Mouse (Mus musculus) lung, postnatal 0 days (tissue): ENCODE data around the gene Fam76b. TPM values are rescaled to one million over a fixed set of nuclear protein-coding genes. Genes with fewer than 3 reads are reported as not detected.

Source experiments
- ATAC-seq: fragments of 200-750 bp; cut with Nextera tagmentation; 2 replicates; pipeline ENCODE4 v1.8.0; 2017; ENCODE audit warnings: moderate library complexity
- DNase-seq: peaks from one replicate; pipeline ENCODE4 v3.0.0-alpha.2; 2016; ENCODE audit warnings: low spot score
- H3K27ac ChIP-seq: fragments of 300-500 bp; sonication (generic); 2 replicates; pipeline ENCODE4 v1.5.1; 2014; ENCODE audit warnings: antibody characterized with exemption, mild to moderate bottlenecking, low read length, mixed read lengths
- H3K27me3 ChIP-seq: fragments of 300-500 bp; sonication (generic); replicated peaks from 2 replicates; pipeline ENCODE4 v1.6.1; 2014; ENCODE audit warnings: low read length, mixed read lengths; ENCODE audit not compliant: insufficient read depth
- H3K36me3 ChIP-seq: fragments of 300-500 bp; sonication (generic); 2 replicates; pipeline ENCODE4 v1.6.1; 2014; ENCODE audit warnings: low read length, mixed read lengths; ENCODE audit not compliant: insufficient read depth
- H3K4me1 ChIP-seq: fragments of 300-500 bp; sonication (generic); 2 replicates; pipeline ENCODE4 v1.6.1; 2014; ENCODE audit warnings: antibody characterized with exemption, low read depth, low read length, mixed read lengths; ENCODE audit not compliant: insufficient read depth
- H3K4me2 ChIP-seq: fragments of 300-500 bp; sonication (generic); replicated peaks from 2 replicates; pipeline ENCODE4 v1.6.1; 2014; ENCODE audit warnings: low read depth, mild to moderate bottlenecking, low read length, moderate library complexity, mixed read lengths
- H3K4me3 ChIP-seq: fragments of 300-500 bp; sonication (generic); 2 replicates; pipeline ENCODE4 v1.5.1; 2014; ENCODE audit warnings: low read depth, low read length
- H3K9ac ChIP-seq: fragments of 300-500 bp; sonication (generic); replicated peaks from 2 replicates; pipeline ENCODE4 v1.6.1; 2014; ENCODE audit warnings: low read depth, mild to moderate bottlenecking
- H3K9me3 ChIP-seq: fragments of 300-500 bp; sonication (generic); 2 replicates; pipeline ENCODE4 v1.6.1; 2016; ENCODE audit warnings: low read length, mixed read lengths
- CTCF ChIP-seq: IDR thresholded peaks from 2 replicates; pipeline ENCODE4 v1.5.1; 2016; ENCODE audit warnings: antibody characterized with exemption, mild to moderate bottlenecking
- EP300 ChIP-seq: IDR thresholded peaks from 2 replicates; pipeline ENCODE4 v1.6.1; 2016; ENCODE audit warnings: antibody characterized with exemption, mild to moderate bottlenecking, control low read depth
- WGBS: fragments of 180-500 bp; shearing (Covaris S2); extraction: QIAGEN DNeasy Blood & Tissue Kit; methylation state at CpG from one replicate; pipeline ENCODE4 v1.1.7; 2014; 5-methylcytosine and 5-hydroxymethylcytosine counted together
- polyA plus RNA-seq: library from polyadenylated mRNA; unstranded; fragments of >200 nt; fragmentation: Nextera tagmentation; extraction: Ambion mirVana; gene quantifications from 2 replicates; pipeline ENCODE4 v1.2.1, GENCODE M21; 2015

Gene Fam76b
- polyA plus RNA-seq, 1 experiment from 2014 or later: 17.7 TPM

DNA sequence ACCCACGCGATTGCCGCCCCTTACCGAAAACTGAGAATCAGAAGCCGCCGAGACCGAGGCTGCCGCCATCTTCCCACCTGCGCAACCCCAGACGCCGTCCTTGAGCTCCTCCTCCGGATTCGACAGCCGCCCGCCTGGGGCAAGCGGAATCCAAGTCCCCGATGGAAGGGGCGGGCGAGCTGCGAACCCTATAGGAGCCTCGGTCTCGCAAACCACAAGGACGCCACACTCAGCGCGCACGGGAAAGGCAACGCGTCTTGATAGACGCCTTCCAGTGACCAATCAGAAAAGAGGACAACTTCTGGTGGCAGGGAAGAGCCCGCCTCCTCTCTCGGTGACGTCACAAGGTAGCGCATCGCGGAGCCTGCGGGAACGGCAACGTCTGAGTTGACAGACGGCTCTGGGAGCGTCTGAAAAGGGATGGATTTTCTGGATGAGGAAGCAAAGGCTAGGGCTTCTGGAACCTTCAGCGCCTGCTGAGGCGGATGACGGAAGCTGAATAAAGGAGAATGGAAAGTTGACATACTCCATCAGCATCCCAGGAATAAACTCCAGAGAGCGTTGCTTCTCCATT lies 597 bp upstream of the Fam76b start, which contains the start of gene Cep57:
TSS of gene Cep57 (minus strand) at position 276 of the 574 bp plus-strand sequence.
- Histone ChIP-seq H3K9ac (peak within 1 kb of the TSS; percentile 88), H3K4me1 (peaks cover 10% of the 10 kb centered on the region), H3K4me3 (peak within 1 kb of the TSS; percentile 89), H3K9me3 (no peaks in the 10 kb centered on the region), H3K36me3 (peaks cover 15% of the 10 kb centered on the region; the same call in 1 of the 2 replicates), H3K27ac (peak within 1 kb of the TSS; percentile 99), H3K27me3 (no peaks in the 10 kb centered on the region), H3K4me2 (peak within 1 kb of the TSS; percentile 91)
- peak; percentile 86 for ATAC-seq
- no peak for TF ChIP-seq CTCF
- 0 out of 2 replicates have a peak, but pooled peaks have one; percentile 5 for TF ChIP-seq EP300
- under 1% methylated on average over 44 of the region's 44 CpGs for WGBS
- peak; percentile 99 for DNase-seq

DNA sequence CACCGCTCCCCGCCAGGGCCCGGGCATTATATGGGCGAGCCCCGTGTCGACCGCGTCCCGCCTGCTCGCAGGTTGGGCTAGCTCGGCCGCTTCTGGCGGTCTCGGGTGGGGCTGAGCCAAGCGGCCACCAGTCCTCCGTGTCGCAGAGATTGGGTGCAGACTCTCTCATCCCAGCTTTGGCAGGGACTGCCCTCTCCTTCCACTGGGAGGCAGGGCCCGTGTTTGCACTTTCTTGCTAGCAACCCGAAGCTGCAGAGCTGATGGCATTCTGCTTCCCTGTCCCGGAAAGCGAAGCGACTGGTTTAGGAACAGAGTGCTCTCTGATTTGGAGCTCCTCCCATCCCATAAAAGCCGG lies 548 bp downstream of the Fam76b start:
- DNase-seq: peak; percentile 81
- Histone ChIP-seq H3K4me3 (peak overlapping the region; percentile 80), H3K4me1 (peaks cover 10% of the 10 kb centered on the region), H3K27me3 (no peaks in the 10 kb centered on the region), H3K36me3 (peaks cover 25% of the 10 kb centered on the region; the same call in 1 of the 2 replicates), H3K27ac (peak overlapping the region; percentile 99), H3K4me2 (peak overlapping the region; percentile 91), H3K9me3 (no peaks in the 10 kb centered on the region), H3K9ac (peak overlapping the region; percentile 88)
- TF ChIP-seq CTCF (peak; percentile 36), EP300 (no peak)
- ATAC-seq: peak; percentile 17
- WGBS: under 1% methylated on average over 23 of the region's 23 CpGs

DNA sequence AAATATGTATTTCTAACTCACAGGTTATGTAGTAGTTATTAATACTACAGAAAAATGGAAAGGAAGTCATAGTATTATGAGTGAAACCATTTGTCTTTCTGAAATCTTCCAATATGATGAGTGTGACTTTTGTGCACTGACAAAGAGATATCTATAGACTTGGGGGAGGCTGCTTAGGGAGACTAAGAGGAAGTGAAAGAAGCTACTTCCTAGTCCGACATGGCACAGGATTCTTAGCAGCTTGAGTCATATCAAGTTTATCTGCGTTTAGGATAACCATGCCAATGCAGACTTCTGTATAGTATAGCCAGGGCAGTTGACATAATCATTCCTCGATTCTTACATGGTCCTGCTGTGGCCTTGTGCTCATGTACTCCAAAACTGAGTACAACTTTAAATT lies 7.7 kb downstream of the Fam76b start:
- 79% methylated on average over 3 of the region's 3 CpGs for WGBS
- no peak for ATAC-seq
- no peak overlapping the region for H3K9ac ChIP-seq

DNA sequence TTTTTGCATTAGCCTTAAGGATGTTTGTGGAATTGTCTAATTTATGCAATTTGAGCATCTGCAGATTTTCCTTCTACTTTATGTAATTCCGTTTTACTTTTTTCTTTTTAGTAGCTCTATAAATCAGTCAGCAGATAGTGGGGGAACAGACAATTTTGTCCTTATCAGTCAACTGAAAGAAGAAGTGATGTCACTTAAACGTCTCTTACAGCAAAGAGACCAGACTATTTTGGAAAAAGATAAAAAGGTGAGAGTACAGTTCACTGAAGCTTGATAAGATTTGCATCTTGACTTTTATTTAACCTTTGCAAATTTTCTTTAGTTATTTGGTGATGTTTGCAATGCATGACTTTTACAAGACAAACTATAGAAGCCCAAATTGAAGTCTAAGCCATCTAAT lies 9.2 kb downstream of the Fam76b start:
- Histone ChIP-seq H3K4me3 (no peak overlapping the region), H3K4me1 (no peaks in the 10 kb centered on the region), H3K9me3 (no peaks in the 10 kb centered on the region), H3K27ac (no peak overlapping the region), H3K27me3 (no peaks in the 10 kb centered on the region), H3K36me3 (peaks cover 52% of the 10 kb centered on the region; the same call in 1 of the 2 replicates), H3K4me2 (no peak overlapping the region), H3K9ac (no peak overlapping the region)
- ATAC-seq (no peak), DNase-seq (no peak)
- 54% methylated on average over 2 of the region's 2 CpGs for WGBS
- no peak for TF ChIP-seq CTCF
- no peak for TF ChIP-seq EP300

More for the DNA sequence above, 7.7 kb downstream of the Fam76b start:
- H3K27ac ChIP-seq: no peak overlapping the region
- DNase-seq: no peak
- no peaks in the 10 kb centered on the region for H3K4me1 ChIP-seq
- no peak overlapping the region for H3K4me3 ChIP-seq
- no peaks in the 10 kb centered on the region for H3K27me3 ChIP-seq
- no peaks in the 10 kb centered on the region for H3K9me3 ChIP-seq
- no peak overlapping the region for H3K4me2 ChIP-seq
- TF ChIP-seq EP300: no peak
- no peak for TF ChIP-seq CTCF
- H3K36me3 ChIP-seq: peaks cover 60% of the 10 kb centered on the region; the same call in 1 of the 2 replicates

DNA sequence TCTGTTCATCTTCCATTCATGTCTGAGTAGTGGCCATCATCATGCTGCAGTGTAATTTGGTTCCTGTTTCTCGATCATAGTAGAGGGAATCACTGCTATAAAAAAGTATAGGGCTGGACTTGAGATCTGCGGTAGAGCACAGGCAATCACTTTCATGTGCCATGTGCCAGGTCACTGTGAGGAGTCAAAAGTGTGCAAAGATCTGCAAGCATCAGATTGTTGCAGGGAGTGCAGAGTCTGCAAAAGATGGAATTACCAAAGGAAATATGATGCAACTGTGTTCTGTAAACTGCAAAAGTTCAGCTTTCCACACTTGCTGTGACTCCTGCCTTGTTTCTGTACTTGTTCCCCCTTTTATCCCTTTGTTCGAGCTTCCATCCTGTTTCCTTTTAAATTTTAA lies 20.1 kb downstream of the Fam76b start:
- Histone ChIP-seq H3K9me3 (no peaks in the 10 kb centered on the region), H3K9ac (no peak overlapping the region), H3K27ac (no peak overlapping the region), H3K4me3 (no peak overlapping the region), H3K4me2 (no peak overlapping the region), H3K36me3 (peaks cover 9% of the 10 kb centered on the region), H3K4me1 (no peaks in the 10 kb centered on the region), H3K27me3 (no peaks in the 10 kb centered on the region)
- no peak for DNase-seq
- 77% methylated on average over 3 of the region's 3 CpGs for WGBS
- TF ChIP-seq EP300 (no peak), CTCF (no peak)
- no peak for ATAC-seq

DNA sequence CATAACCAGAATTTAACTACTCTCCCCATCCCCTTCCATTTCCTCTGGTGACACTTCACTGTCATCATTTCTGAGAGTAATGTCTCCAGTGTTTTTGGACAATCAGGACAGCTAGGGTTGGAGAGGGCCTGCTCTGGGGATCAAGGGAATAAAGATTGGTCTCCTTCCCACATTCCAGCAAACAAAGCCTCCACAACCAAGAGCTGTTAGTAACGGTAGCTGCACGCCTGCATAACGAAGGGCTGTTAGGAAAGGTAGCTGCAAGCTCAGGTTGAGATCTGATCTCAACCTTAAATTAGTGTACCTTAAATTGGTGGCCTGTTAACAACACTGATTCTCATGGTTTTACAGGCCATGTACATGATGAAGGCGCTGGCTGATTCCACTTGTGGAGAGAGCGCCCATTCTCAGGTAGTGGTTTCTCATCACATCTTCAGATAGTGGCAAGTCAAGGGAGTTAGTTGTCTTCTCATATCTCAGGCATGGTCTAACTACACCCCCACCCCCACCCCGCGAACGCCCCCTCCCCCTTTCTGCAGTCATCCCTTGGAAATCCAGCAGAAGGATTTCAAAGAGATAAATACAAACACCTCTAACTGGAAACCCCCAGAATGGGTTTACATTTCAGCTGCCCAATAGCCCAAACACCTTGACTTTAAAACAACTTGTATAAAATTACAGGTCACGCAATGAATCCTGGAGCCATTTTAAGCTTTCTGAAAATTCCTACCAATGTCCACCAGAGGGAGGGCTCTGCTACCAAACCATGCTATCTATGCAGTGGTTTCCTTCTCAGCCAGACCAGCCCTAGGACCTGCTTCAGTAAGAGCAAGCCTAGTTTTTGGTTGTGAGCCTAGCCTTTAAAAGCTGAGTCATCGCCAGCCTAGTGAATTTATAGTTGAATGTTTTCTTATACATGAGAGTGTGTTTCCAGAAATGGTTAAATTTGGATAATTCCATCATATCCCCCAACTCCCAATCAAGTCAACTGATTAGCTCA lies 21.3 kb downstream of the Fam76b start:
- peak; percentile 44; the same call in 1 of the 2 replicates for ATAC-seq
- peak; percentile 77 for TF ChIP-seq CTCF
- no peak for TF ChIP-seq EP300
- H3K27me3 ChIP-seq: no peaks in the 10 kb centered on the region
- no peaks in the 10 kb centered on the region for H3K4me1 ChIP-seq
- H3K9me3 ChIP-seq: no peaks in the 10 kb centered on the region
- no peak overlapping the region for H3K4me3 ChIP-seq
- peak; percentile 73 for DNase-seq
- peaks cover 9% of the 10 kb centered on the region for H3K36me3 ChIP-seq
- no peak overlapping the region for H3K9ac ChIP-seq
- H3K27ac ChIP-seq: no peak overlapping the region
- no peak overlapping the region for H3K4me2 ChIP-seq
- WGBS: 76% methylated on average over 10 of the region's 10 CpGs
